Mouse (Mus musculus) lung, embryonic 14.5 days (tissue): ENCODE measurements around the gene Jph2. TPM values are rescaled to one million over a fixed set of nuclear protein-coding genes. Genes with fewer than 3 reads are reported as not detected.

Experiments
- ATAC-seq: fragments of 200-750 bp; cut with Nextera tagmentation; 2 replicates; pipeline ENCODE4 v1.8.0; 2017; ENCODE audit warnings: mild to moderate bottlenecking, moderate TSS enrichment, moderate library complexity; ENCODE audit not compliant: insufficient read depth
- DNase-seq: peaks from one replicate; pipeline ENCODE4 v3.0.0-alpha.2; 2015
- H3K27ac ChIP-seq: fragments of 300-500 bp; sonication (generic); 2 replicates; pipeline ENCODE4 v1.5.1; 2014; ENCODE audit warnings: low read depth, mild to moderate bottlenecking, moderate library complexity
- H3K27me3 ChIP-seq: fragments of 300-500 bp; sonication (generic); 2 replicates; pipeline ENCODE4 v1.6.1; 2014; ENCODE audit warnings: low read length, control low read depth; ENCODE audit not compliant: insufficient read depth
- H3K36me3 ChIP-seq: fragments of 300-500 bp; sonication (generic); 2 replicates; pipeline ENCODE4 v1.6.1; 2014; ENCODE audit warnings: control low read depth; ENCODE audit not compliant: insufficient read depth
- H3K4me1 ChIP-seq: fragments of 300-500 bp; sonication (generic); 2 replicates; pipeline ENCODE4 v1.6.1; 2014; ENCODE audit warnings: antibody characterized with exemption, control low read depth; ENCODE audit not compliant: insufficient read depth
- H3K4me2 ChIP-seq: fragments of 300-500 bp; sonication (generic); 2 replicates; pipeline ENCODE4 v1.6.1; 2014; ENCODE audit warnings: mild to moderate bottlenecking
- H3K4me3 ChIP-seq: fragments of 300-500 bp; sonication (generic); 2 replicates; pipeline ENCODE4 v1.5.1; 2014; ENCODE audit warnings: low read depth, low read length
- H3K9ac ChIP-seq: fragments of 300-500 bp; sonication (generic); 2 replicates; pipeline ENCODE4 v1.6.1; 2014
- H3K9me3 ChIP-seq: fragments of 300-500 bp; sonication (generic); 2 replicates; pipeline ENCODE4 v1.6.1; 2016; ENCODE audit warnings: low read depth, low read length, control low read depth
- CTCF ChIP-seq: IDR thresholded peaks from 2 replicates; pipeline ENCODE4 v1.5.1; 2016; ENCODE audit warnings: antibody characterized with exemption, low read depth
- WGBS: fragments of 180-500 bp; shearing (Covaris S2); extraction: QIAGEN DNeasy Blood & Tissue Kit; methylation state at CpG from one replicate; pipeline ENCODE4 v1.1.7; 2014; 5-methylcytosine and 5-hydroxymethylcytosine counted together
- polyA plus RNA-seq: library from polyadenylated mRNA; unstranded; fragments of >200 nt; fragmentation: Nextera tagmentation; extraction: Ambion mirVana; gene quantifications from 2 replicates; pipeline ENCODE4 v1.2.1, GENCODE M21; 2014

Jph2 gene
- polyA plus RNA-seq, 1 experiment from 2014 or later: 2.7 TPM

GRCm38 (mm10) chr2:163376082-163376481, 21.7 kb downstream of the Jph2 start:
- Histone ChIP-seq H3K27me3 (peaks cover 19% of the 10 kb centered on the region), H3K27ac (no peak overlapping the region), H3K9me3 (no peaks in the 10 kb centered on the region), H3K4me2 (no peak overlapping the region), H3K36me3 (peaks cover 12% of the 10 kb centered on the region; the same call in 1 of the 2 replicates), H3K4me1 (no peaks in the 10 kb centered on the region), H3K4me3 (no peak overlapping the region), H3K9ac (no peak overlapping the region)
- DNase-seq: no peak
- no peak for TF ChIP-seq CTCF
- 36% methylated on average over 33 of the region's 33 CpGs for WGBS
- no peak for ATAC-seq

- WGBS: 33% methylated on average over 35 of the region's 35 CpGs
- ATAC-seq (no peak), DNase-seq (no peak)
- H3K36me3 ChIP-seq: peaks cover 12% of the 10 kb centered on the region; the same call in 1 of the 2 replicates
- H3K4me2 ChIP-seq: no peak overlapping the region
- H3K4me3 ChIP-seq: no peak overlapping the region
- H3K9ac ChIP-seq: no peak overlapping the region
- H3K4me1 ChIP-seq: no peaks in the 10 kb centered on the region
- no peaks in the 10 kb centered on the region for H3K9me3 ChIP-seq
- H3K27ac ChIP-seq: no peak overlapping the region
- TF ChIP-seq CTCF: no peak
- peaks cover 19% of the 10 kb centered on the region for H3K27me3 ChIP-seq
Observed at GRCm38 (mm10) chr2:163375468-163375867, 22.3 kb downstream of the Jph2 start.

- no peak overlapping the region for H3K27ac ChIP-seq
Observed at GRCm38 (mm10) chr2:163372627-163373026, 25.2 kb downstream of the Jph2 start.

GRCm38 (mm10) chr2:163370175-163370574, 27.6 kb downstream of the Jph2 start:
- DNase-seq (peak; percentile 61), ATAC-seq (no peak)
- TF ChIP-seq CTCF: no peak
- no peak overlapping the region for H3K4me2 ChIP-seq
- peak overlapping the region; percentile 73 for H3K27ac ChIP-seq
- H3K9me3 ChIP-seq: no peaks in the 10 kb centered on the region
- WGBS: 32% methylated on average over 4 of the region's 4 CpGs
- peaks cover 4% of the 10 kb centered on the region for H3K27me3 ChIP-seq
- H3K4me1 ChIP-seq: no peaks in the 10 kb centered on the region
- peaks cover 3% of the 10 kb centered on the region; the same call in 1 of the 2 replicates for H3K36me3 ChIP-seq
- no peak overlapping the region for H3K4me3 ChIP-seq
- H3K9ac ChIP-seq: peak overlapping the region; percentile 26

More at GRCm38 (mm10) chr2:163372627-163373026, 25.2 kb downstream of the Jph2 start:
- ATAC-seq (no peak), DNase-seq (no peak)
- Histone ChIP-seq H3K27me3 (peaks cover 19% of the 10 kb centered on the region), H3K9me3 (no peaks in the 10 kb centered on the region), H3K4me3 (no peak overlapping the region), H3K4me1 (no peaks in the 10 kb centered on the region), H3K4me2 (no peak overlapping the region), H3K9ac (no peak overlapping the region), H3K36me3 (peaks cover 9% of the 10 kb centered on the region; the same call in 1 of the 2 replicates)
- no peak for TF ChIP-seq CTCF
- 63% methylated on average over 1 of the region's 1 CpGs for WGBS

GRCm38 (mm10) chr2:163364785-163365541, 32.8 kb downstream of the Jph2 start:
- peak; percentile 67; the same call in 1 of the 2 replicates for ATAC-seq
- no peaks in the 10 kb centered on the region for H3K36me3 ChIP-seq
- DNase-seq: peak; percentile 85
- peak overlapping the region; percentile 8; the same call in 1 of the 2 replicates for H3K4me2 ChIP-seq
- no peak overlapping the region for H3K9ac ChIP-seq
- no peaks in the 10 kb centered on the region for H3K27me3 ChIP-seq
- H3K4me3 ChIP-seq: no peak overlapping the region
- no peak for TF ChIP-seq CTCF
- H3K4me1 ChIP-seq: peaks cover 4% of the 10 kb centered on the region; the same call in 1 of the 2 replicates
- peak overlapping the region; percentile 88 for H3K27ac ChIP-seq
- 34% methylated on average over 18 of the region's 18 CpGs for WGBS
- no peaks in the 10 kb centered on the region for H3K9me3 ChIP-seq

- WGBS: 46% methylated on average over 12 of the region's 12 CpGs
- H3K9ac ChIP-seq: no peak overlapping the region
- H3K4me1 ChIP-seq: peaks cover 4% of the 10 kb centered on the region; the same call in 1 of the 2 replicates
- no peaks in the 10 kb centered on the region for H3K9me3 ChIP-seq
- no peak for TF ChIP-seq CTCF
- H3K27ac ChIP-seq: peak overlapping the region; percentile 88
- no peaks in the 10 kb centered on the region for H3K36me3 ChIP-seq
- peak; percentile 18; the same call in 1 of the 2 replicates for ATAC-seq
- H3K27me3 ChIP-seq: no peaks in the 10 kb centered on the region
- no peak overlapping the region for H3K4me3 ChIP-seq
- DNase-seq: peak; percentile 19
- no peak overlapping the region for H3K4me2 ChIP-seq
Observed at GRCm38 (mm10) chr2:163362940-163363921, 34.6 kb downstream of the Jph2 start.
